Mouse (Mus musculus): ENCODE data around the gene Arid1b. TPM values are rescaled to one million over a fixed set of nuclear protein-coding genes. Genes with fewer than 3 reads are reported as not detected.
"Not testable (repeated sequence)": the region's sequence is repeated elsewhere in the genome, so short reads cannot be mapped to it uniquely, and the experiment has no call there.

Arid1b gene
- polyA plus RNA-seq, 2 experiments: 14.7 to 20.5 TPM

DNA sequence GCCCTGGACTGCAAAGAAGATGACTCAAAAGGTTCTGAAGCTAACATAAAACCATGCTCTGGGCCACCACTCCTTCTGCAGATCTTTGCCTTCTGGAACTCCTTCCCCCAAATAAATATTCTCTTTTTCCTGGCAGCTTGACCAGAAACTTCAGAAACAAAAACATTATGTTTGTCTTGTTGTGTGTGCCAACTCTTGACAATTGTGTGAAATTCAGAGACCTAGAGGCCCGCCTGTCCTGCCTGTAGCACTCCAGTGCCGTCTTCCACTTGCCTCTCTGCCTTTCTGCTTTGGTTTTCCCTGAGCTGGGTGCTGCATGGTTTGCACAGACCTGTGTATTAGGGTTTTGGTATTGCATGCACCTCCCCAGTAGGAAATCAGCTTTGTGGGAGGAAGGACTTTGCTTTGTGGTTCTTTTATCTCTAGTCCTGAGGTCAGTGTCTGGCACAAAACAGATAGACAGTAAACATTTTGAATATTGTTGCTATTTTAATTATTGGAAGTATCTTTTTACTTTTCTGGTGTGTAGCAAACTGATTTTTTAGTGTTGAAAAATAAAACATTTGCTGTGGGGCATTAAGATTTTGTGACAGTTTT lies 114.5 kb downstream of the Arid1b start:
- TF ChIP-seq POLR2A (IDR thresholded peaks at IDR 0.05; ENCODE audit: borderline replicate concordance, extremely low read depth, insufficient read depth, insufficient read length): no peak
- Histone ChIP-seq H3K4me2 (replicated peaks; ENCODE audit: low read depth, low read length, severe bottlenecking) (no peak overlapping the region), H3K4me1 (ENCODE audit: control insufficient read depth, insufficient read depth, low read length) (peaks cover 19% of the 10 kb centered on the region), H3K9me3 (ENCODE audit: control insufficient read depth, low read length) (no peaks in the 10 kb centered on the region), H3K36me3 (ENCODE audit: control insufficient read depth, insufficient read depth, low read length) (no peaks in the 10 kb centered on the region), H3K9ac (ENCODE audit: low read depth, low read length, severe bottlenecking) (no peak overlapping the region), H3K4me3 (replicated peaks; ENCODE audit: low read length) (no peak overlapping the region), H3K27me3 (ENCODE audit: control insufficient read depth, insufficient read depth, low read length) (no peaks in the 10 kb centered on the region), H3K27ac (replicated peaks; ENCODE audit: low read depth, low read length) (no peak overlapping the region)
- ATAC-seq (ENCODE audit: low FRiP score, low read depth) (no peak), DNase-seq (ENCODE audit: low spot score) (no peak)
- WGBS: 87% methylated on average over 2 of the region's 2 CpGs

DNA sequence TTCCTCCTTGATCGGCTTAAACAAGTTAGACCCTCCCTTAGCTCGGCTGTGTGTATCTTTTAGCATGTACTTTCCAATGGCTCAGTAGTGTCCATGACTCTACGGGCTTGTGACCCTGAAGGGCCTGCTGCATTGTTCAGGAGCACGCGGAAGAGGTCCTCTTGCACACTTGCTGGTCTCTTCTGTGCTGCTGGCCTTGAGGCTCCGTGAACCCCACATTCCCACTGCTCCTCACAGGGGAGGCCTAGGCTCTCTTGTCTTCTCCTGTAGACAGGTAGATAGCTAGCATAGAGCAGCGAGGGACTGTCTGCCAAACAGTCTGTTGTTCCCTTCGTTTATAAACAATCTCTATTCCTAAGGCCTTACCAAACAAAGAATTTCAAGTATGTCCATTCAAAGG lies 115.2 kb downstream of the Arid1b start:
- no peak overlapping the region for H3K4me3 ChIP-seq (replicated peaks; ENCODE audit: low read length)
- no peaks in the 10 kb centered on the region for H3K9me3 ChIP-seq (ENCODE audit: control insufficient read depth, low read length)
- no peak for ATAC-seq (ENCODE audit: low FRiP score, low read depth)
- peaks cover 19% of the 10 kb centered on the region for H3K4me1 ChIP-seq (ENCODE audit: control insufficient read depth, insufficient read depth, low read length)
- TF ChIP-seq POLR2A (IDR thresholded peaks at IDR 0.05; ENCODE audit: borderline replicate concordance, extremely low read depth, insufficient read depth, insufficient read length): no peak
- no peak overlapping the region for H3K27ac ChIP-seq (replicated peaks; ENCODE audit: low read depth, low read length)
- H3K4me2 ChIP-seq (replicated peaks; ENCODE audit: low read depth, low read length, severe bottlenecking): no peak overlapping the region
- no peak for DNase-seq (ENCODE audit: low spot score)
- no peak overlapping the region for H3K9ac ChIP-seq (ENCODE audit: low read depth, low read length, severe bottlenecking)
- no peaks in the 10 kb centered on the region for H3K27me3 ChIP-seq (ENCODE audit: control insufficient read depth, insufficient read depth, low read length)
- H3K36me3 ChIP-seq (ENCODE audit: control insufficient read depth, insufficient read depth, low read length): no peaks in the 10 kb centered on the region
- 85% methylated on average over 8 of the region's 8 CpGs for WGBS

DNA sequence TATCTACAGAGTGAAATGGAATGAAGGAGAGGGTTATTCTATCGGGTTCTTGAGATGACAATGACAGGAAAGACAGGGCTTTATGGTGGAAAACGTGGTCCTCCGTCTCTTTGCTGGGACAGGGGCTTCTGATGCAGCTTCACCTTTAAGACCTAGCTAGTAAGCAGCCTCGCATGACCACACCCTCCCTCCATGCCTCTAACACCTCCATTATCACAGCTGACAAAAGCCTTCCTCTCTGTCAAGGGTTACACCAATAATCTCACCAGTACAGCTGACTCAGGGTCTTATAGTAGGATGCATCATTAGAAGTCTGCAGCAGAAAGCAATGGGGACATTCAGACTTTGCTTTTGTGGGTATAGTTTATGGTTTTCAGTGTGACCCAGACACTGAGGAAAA lies 116.0 kb downstream of the Arid1b start:
- Histone ChIP-seq H3K4me2 (replicated peaks; ENCODE audit: low read depth, low read length, severe bottlenecking) (no peak overlapping the region), H3K36me3 (ENCODE audit: control insufficient read depth, insufficient read depth, low read length) (no peaks in the 10 kb centered on the region), H3K9me3 (ENCODE audit: control insufficient read depth, low read length) (no peaks in the 10 kb centered on the region), H3K27me3 (ENCODE audit: control insufficient read depth, insufficient read depth, low read length) (no peaks in the 10 kb centered on the region), H3K27ac (replicated peaks; ENCODE audit: low read depth, low read length) (no peak overlapping the region), H3K4me1 (ENCODE audit: control insufficient read depth, insufficient read depth, low read length) (peaks cover 12% of the 10 kb centered on the region; the same call in 1 of the 2 replicates), H3K9ac (ENCODE audit: low read depth, low read length, severe bottlenecking) (no peak overlapping the region), H3K4me3 (replicated peaks; ENCODE audit: low read length) (no peak overlapping the region)
- WGBS: 89% methylated on average over 4 of the region's 4 CpGs
- ATAC-seq (ENCODE audit: low FRiP score, low read depth): no peak
- TF ChIP-seq POLR2A (IDR thresholded peaks at IDR 0.05; ENCODE audit: borderline replicate concordance, extremely low read depth, insufficient read depth, insufficient read length): no peak
- no peak for DNase-seq (ENCODE audit: low spot score)

DNA sequence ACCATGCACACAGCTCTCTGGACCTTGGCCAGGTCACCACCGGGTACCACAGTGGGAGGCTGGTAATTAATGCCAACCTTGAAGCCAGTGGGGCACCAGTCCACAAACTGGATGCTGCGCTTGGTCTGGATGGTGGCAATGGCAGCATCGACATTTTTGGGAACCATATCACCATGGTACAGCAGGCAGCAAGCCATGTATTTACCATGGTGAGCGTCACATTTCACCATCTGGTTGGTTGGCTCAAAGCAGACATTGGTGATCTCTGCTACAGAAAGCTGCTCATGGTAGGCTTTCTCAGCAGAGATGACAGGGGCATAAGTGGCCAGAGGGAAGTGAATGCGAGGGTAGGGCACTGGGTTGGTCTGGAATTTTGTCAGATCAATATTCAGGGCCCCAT lies 116.8 kb downstream of the Arid1b start:
- not testable (repeated sequence) for H3K4me2 ChIP-seq (replicated peaks; ENCODE audit: low read depth, low read length, severe bottlenecking); H3K4me1 ChIP-seq (ENCODE audit: control insufficient read depth, insufficient read depth, low read length); H3K27me3 ChIP-seq (ENCODE audit: control insufficient read depth, insufficient read depth, low read length); ATAC-seq (ENCODE audit: low FRiP score, low read depth); H3K27ac ChIP-seq (replicated peaks; ENCODE audit: low read depth, low read length); H3K36me3 ChIP-seq (ENCODE audit: control insufficient read depth, insufficient read depth, low read length); H3K4me3 ChIP-seq (replicated peaks; ENCODE audit: low read length); DNase-seq (ENCODE audit: low spot score); H3K9ac ChIP-seq (ENCODE audit: low read depth, low read length, severe bottlenecking); H3K9me3 ChIP-seq (ENCODE audit: control insufficient read depth, low read length)
- WGBS: 98% methylated on average over 5 of the region's 5 CpGs

DNA sequence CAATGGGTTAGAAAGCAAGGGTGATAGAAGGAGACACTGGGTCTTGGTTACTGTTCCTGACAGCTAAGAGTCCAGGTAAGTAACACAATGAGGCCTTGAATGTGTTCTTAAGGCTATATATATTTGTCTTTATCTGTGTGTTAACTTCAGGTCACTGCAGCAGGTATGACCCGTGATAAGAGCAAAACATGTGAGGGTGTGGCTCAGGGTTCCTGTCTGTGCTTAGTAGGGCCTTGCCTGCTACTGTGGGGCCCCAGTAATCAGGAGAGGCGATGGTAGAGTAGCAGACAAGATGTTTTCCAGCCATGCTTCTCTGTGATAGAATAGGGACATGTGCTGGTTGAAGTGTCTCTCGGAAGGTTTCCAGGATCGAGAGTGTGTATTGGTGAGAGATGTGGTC lies 118.0 kb downstream of the Arid1b start:
- Histone ChIP-seq H3K4me1 (ENCODE audit: control insufficient read depth, insufficient read depth, low read length) (peaks cover 3% of the 10 kb centered on the region; the same call in 1 of the 2 replicates), H3K27ac (replicated peaks; ENCODE audit: low read depth, low read length) (no peak overlapping the region), H3K4me2 (replicated peaks; ENCODE audit: low read depth, low read length, severe bottlenecking) (no peak overlapping the region), H3K4me3 (replicated peaks; ENCODE audit: low read length) (no peak overlapping the region), H3K27me3 (ENCODE audit: control insufficient read depth, insufficient read depth, low read length) (no peaks in the 10 kb centered on the region), H3K36me3 (ENCODE audit: control insufficient read depth, insufficient read depth, low read length) (no peaks in the 10 kb centered on the region), H3K9ac (ENCODE audit: low read depth, low read length, severe bottlenecking) (no peak overlapping the region), H3K9me3 (ENCODE audit: control insufficient read depth, low read length) (no peaks in the 10 kb centered on the region)
- TF ChIP-seq POLR2A (IDR thresholded peaks at IDR 0.05; ENCODE audit: borderline replicate concordance, extremely low read depth, insufficient read depth, insufficient read length): no peak
- WGBS: 86% methylated on average over 4 of the region's 4 CpGs
- ATAC-seq (ENCODE audit: low FRiP score, low read depth) (no peak), DNase-seq (ENCODE audit: low spot score) (no peak)

DNA sequence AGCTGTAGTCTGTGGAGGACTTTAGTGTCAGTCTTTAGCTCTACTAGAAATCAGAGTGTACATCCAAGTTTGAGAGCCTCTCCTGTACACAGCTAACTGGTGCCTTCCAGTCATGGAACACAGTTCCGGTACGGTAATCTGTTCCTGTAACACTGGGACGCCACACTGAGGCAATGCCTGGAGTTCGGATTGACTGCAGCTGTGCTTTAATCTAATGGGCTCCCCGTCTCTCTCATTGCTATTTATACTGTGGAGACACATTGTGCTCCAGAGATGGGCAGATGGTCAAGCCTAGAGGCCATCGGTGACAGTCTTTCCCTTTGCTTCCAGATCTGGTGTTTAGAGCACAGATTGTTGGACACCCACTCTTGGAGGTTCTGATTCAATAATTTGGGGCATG lies 121.8 kb downstream of the Arid1b start:
- 85% methylated on average over 6 of the region's 6 CpGs for WGBS
- Histone ChIP-seq H3K36me3 (ENCODE audit: control insufficient read depth, insufficient read depth, low read length) (no peaks in the 10 kb centered on the region), H3K9ac (ENCODE audit: low read depth, low read length, severe bottlenecking) (no peak overlapping the region), H3K27me3 (ENCODE audit: control insufficient read depth, insufficient read depth, low read length) (no peaks in the 10 kb centered on the region), H3K9me3 (ENCODE audit: control insufficient read depth, low read length) (no peaks in the 10 kb centered on the region), H3K27ac (replicated peaks; ENCODE audit: low read depth, low read length) (no peak overlapping the region), H3K4me3 (replicated peaks; ENCODE audit: low read length) (no peak overlapping the region), H3K4me2 (replicated peaks; ENCODE audit: low read depth, low read length, severe bottlenecking) (no peak overlapping the region), H3K4me1 (ENCODE audit: control insufficient read depth, insufficient read depth, low read length) (no peaks in the 10 kb centered on the region)
- no peak for ATAC-seq (ENCODE audit: low FRiP score, low read depth)
- no peak for TF ChIP-seq POLR2A (IDR thresholded peaks at IDR 0.05; ENCODE audit: borderline replicate concordance, extremely low read depth, insufficient read depth, insufficient read length)
- DNase-seq (ENCODE audit: low spot score): no peak

Measured in limb, embryonic 14.5 days (tissue).